ENCODE assay signal across 8 mouse cellular contexts in the genomic region with DNA sequence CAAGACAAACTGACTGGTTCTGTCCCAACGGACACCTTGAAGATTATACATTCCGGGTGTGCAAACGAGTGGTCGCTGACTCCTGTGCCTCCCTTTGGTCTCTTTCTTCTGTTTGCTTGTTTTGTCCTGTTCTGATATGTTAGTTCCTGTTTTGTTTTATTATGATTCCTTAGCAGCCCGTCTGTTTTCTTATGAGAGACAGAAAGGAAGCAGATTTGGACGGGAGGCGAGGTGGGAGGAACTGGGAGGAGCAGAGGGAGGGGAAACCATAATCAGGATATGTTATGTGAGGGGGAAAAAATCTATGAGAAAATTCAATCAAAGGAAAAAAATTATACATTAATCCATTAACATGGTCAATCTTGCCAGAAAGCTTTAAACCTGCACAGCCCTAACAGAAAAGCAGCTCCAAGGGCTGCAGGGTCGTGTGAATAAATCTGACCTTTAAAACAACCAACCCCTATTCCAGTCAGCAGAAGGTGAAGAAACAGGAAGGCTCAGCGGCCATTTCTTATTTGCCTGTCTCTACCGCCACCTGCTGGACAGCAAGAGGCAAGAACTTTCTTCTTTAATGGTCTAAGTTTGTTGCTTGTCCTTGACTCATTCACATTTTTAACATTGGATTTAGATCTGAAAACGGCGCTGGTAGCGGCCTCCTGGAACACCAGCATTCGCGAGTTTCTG. TPM values are rescaled to one million over a fixed set of nuclear protein-coding genes. Genes with fewer than 3 reads are reported as not detected.
DNase-seq lines count a peak whose midpoint lies in the region; ATAC-seq and TF ChIP-seq lines count a peak whose summit lies in the region.

No protein-coding gene starts in this region.

- H3K4me3 ChIP-seq in gastrocnemius, adult 2 months: peak overlapping the region; percentile 60
- H3K4me3 ChIP-seq in hindbrain, embryonic 15.5 days: no peak overlapping the region

- intact Hi-C loops in gastrocnemius, adult 2 months (cut with DNase I): loop anchor here (1.0 kb wide), 1 partner anchor 102 kb away; no protein-coding TSS in a partner anchor
- intact Hi-C loops in left cerebral cortex, postnatal 10 days (cut with DNase I): loop anchor here (1.0 to 10.0 kb wide), 3 partner anchors 44 to 176 kb away; partner anchors contain the start of gene Sap30

- no peak overlapping the region for H3K9ac ChIP-seq in hindbrain, embryonic 15.5 days

- DNase-seq in adipocyte (ENCODE audit: low spot score): peak; percentile 90
- DNase-seq in cerebellum, postnatal 25 days: peak; percentile 79 to 87
- DNase-seq in gastrocnemius, adult 2 months: peak; percentile 81
- DNase-seq in left cerebral cortex, postnatal 10 days (ENCODE audit: extremely low spot score in 1 of 2, low spot score in 2 of 2): peak; percentile 77 to 83
- peak; percentile 81 for DNase-seq in right cerebral cortex, postnatal 14 days
- peak; percentile 73 to 86 for DNase-seq in urinary bladder, postnatal 36 days (ENCODE audit: low spot score in 2 of 2)

- peak; percentile 46; the same call in 1 of the 2 replicates for ATAC-seq in hindbrain, embryonic 15.5 days (ENCODE audit: low FRiP score, low read depth)
- peak; percentile 82 for ATAC-seq in megakaryocyte-erythroid progenitor cell, adult 5-6 weeks (replicated peaks; ENCODE audit: low FRiP score, low TSS enrichment, poor library complexity, severe bottlenecking)

- peak; percentile 86 for TF ChIP-seq CTCF in gastrocnemius, adult 2 months (IDR thresholded peaks at IDR 0.05)

- no peaks in the 10 kb centered on the region for H3K36me3 ChIP-seq in hindbrain, embryonic 15.5 days

- WGBS in hindbrain, embryonic 15.5 days: 32% methylated on average over 15 of the region's 15 CpGs

- H3K27me3 ChIP-seq in hindbrain, embryonic 15.5 days: no peaks in the 10 kb centered on the region

- peak overlapping the region; percentile 70 for H3K27ac ChIP-seq in gastrocnemius, adult 2 months
- H3K27ac ChIP-seq in hindbrain, embryonic 15.5 days (replicated peaks): no peak overlapping the region

- no peaks in the 10 kb centered on the region for H3K9me3 ChIP-seq in hindbrain, embryonic 15.5 days

- peak overlapping the region; percentile 27; the same call in 1 of the 2 replicates for H3K4me2 ChIP-seq in hindbrain, embryonic 15.5 days

- H3K4me1 ChIP-seq in hindbrain, embryonic 15.5 days (replicated peaks): no peaks in the 10 kb centered on the region

RNA-seq across cellular contexts. Expression of gene Hmgb2, which starts 19.1 kb away (rescaled TPM):
- total RNA-seq in gastrocnemius, adult 2 months (2021): 1 to 10 TPM; 2.8 to 3.2 TPM
- 80.2 and 93.6 TPM in 2 replicates for polyA plus RNA-seq in hindbrain, embryonic 15.5 days (2015; fragmentation: Nextera tagmentation; extraction: Ambion mirVana)
- total RNA-seq in left cerebral cortex, postnatal 10 days (2021): 10 to 100 TPM; 13.1 to 15.5 TPM
- 452 and 588 TPM in 2 replicates for total RNA-seq in megakaryocyte-erythroid progenitor cell, adult 5-6 weeks (2014; fragmentation: Nextera tagmentation)
- total RNA-seq in megakaryocyte-erythroid progenitor cell, adult 5-6 weeks (2017): 396 and 475 TPM in 2 replicates

RNA-seq across cellular contexts. Expression of gene Sap30, which starts 43.1 kb away (rescaled TPM):
- 10 to 100 TPM; 10.0 to 21.1 TPM for total RNA-seq in gastrocnemius, adult 2 months (2021)
- 29.3 and 37.0 TPM in 2 replicates for polyA plus RNA-seq in hindbrain, embryonic 15.5 days (2015; fragmentation: Nextera tagmentation; extraction: Ambion mirVana)
- 1 to 10 TPM; 5.7 to 7.2 TPM for total RNA-seq in left cerebral cortex, postnatal 10 days (2021)
- total RNA-seq in megakaryocyte-erythroid progenitor cell, adult 5-6 weeks (2014; fragmentation: Nextera tagmentation): 18.0 and 22.8 TPM in 2 replicates
- 83.8 and 89.2 TPM in 2 replicates for total RNA-seq in megakaryocyte-erythroid progenitor cell, adult 5-6 weeks (2017)

Comparison
In these comparisons a context has a peak if more than half of its experiments do, and no peak if none do; other contexts are left out.
1. RNA of gene Hmgb2, which starts 19.1 kb away (total RNA-seq): 396 to 588 TPM in megakaryocyte-erythroid progenitor cell, adult 5-6 weeks; 13.1 to 15.5 TPM in left cerebral cortex, postnatal 10 days and 2.8 to 3.2 TPM in gastrocnemius, adult 2 months; every median in the first group is over 10 times any median in the second.
2. Peak in every context shown above with its lines, with median percentiles within 50 percentile points of each other: DNase-seq.